Mouse (Mus musculus) naive thymus-derived CD4-positive, alpha-beta T cell, adult 2 months (primary cell): ENCODE data around the gene Galnt4.
"Not testable (repeated sequence)": the region's sequence is repeated elsewhere in the genome, so short reads cannot be mapped to it uniquely, and the experiment has no call there.

Experiments
- DNase-seq: peaks from one replicate; pipeline ENCODE4 v3.0.0-alpha.2; 2011; ENCODE audit warnings: low read depth

The Galnt4 gene

DNA sequence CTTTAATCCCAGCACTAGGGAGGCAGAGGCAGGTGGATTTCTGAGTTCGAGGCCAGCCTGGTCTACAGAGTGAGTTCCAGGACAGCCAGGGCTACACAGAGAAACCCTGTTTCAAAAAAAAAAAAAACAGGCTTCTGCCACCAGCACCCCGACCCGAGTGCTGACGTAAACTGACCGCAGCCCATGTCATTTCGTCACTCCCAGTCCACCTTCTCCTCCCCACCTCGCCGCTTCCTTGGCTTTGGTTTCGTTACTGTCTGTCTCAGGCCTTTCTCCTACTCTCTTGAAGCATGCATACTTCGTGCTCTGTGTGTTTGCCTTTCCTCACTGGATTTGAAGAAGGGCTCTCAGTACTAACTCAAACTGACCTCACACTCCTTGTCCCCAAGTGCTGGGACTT lies 49.7 kb downstream of the Galnt4 start:
- not testable (repeated sequence) for DNase-seq

DNA sequence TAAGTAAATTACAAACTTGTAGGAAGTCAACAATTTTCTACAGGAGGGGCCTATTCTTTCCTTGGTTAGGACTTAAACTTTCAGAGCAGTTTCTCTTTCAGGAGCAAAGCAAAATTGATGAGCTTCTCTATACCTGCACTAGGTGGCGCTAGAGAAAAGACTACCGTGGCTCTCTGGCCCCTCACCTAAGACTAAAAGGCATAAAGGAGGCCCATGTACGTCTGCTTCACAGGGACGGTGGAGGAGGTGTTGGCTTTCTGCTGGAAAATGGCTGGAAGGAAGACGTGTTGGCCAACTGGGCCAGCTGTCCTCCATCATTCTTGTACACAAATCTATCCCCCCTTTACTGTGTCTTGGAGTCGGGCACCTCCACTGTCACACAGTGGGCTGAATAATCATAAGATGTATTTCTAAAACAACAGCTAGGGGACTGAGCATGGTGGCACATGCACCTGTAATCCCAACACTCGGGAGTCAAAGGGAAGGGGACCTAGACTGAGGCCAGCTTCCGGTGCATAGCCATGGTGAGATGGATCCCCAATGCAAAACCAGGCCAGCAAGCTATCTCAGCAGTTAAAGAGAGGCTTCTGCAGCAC lies 54.1 kb downstream of the Galnt4 start:
- DNase-seq, result peak; percentile 78
